Mouse (Mus musculus): ENCODE results near the gene Ttl. TPM values are rescaled to one million over a fixed set of nuclear protein-coding genes. Genes with fewer than 3 reads are reported as not detected.

Gene Ttl
- total RNA-seq (2018; cell fraction: chromatin; rRNA removed), result 100 to 1,000 TPM in 1 of 26 experiments, 10 to 100 TPM in 14, 1 to 10 TPM in 11; 5.0 to 105 (median 12.3) TPM
- 10 to 100 TPM in 4 of 26 experiments, 1 to 10 TPM in 22; 3.5 to 19.2 (median 7.2) TPM for total RNA-seq (2018; cell fraction: cytosol; rRNA removed)
- 10 to 100 TPM in 11 of 26 experiments, 1 to 10 TPM in 15; 2.7 to 53.0 (median 8.4) TPM for total RNA-seq (2018; cell fraction: nucleus; rRNA removed)
- 5.8 to 8.9 TPM (median 8.5 TPM) in 3 replicates for polyA plus RNA-seq (2018)

GRCm38 (mm10) chr2:129065437-129066282 is at the start of gene Ttl:
Gene Ttl (plus strand): TSS chr2:129065942.
- 4% methylated on average over 39 of the region's 62 CpGs for WGBS (ENCODE audit: missing documents)
- Histone ChIP-seq H3K27ac (peak within 1 kb of the TSS; percentile 37; the same call in 1 of the 2 replicates), H3K36me3 (ENCODE audit: inconsistent target) (no peaks in the 10 kb centered on the region), H3K79me2 (ENCODE audit: inconsistent target) (peaks cover 26% of the 10 kb centered on the region), H3K4me3 (ENCODE audit: inconsistent target) (peak within 1 kb of the TSS; percentile 86)

GRCm38 (mm10) chr2:129020106-129020505 is 45.6 kb upstream of the Ttl start:
- Histone ChIP-seq H3K27ac (no peak overlapping the region), H3K36me3 (ENCODE audit: inconsistent target) (no peaks in the 10 kb centered on the region), H3K79me2 (ENCODE audit: inconsistent target) (no peaks in the 10 kb centered on the region), H3K4me3 (ENCODE audit: inconsistent target) (no peak overlapping the region)
- WGBS (ENCODE audit: missing documents), result 89% methylated on average over 2 of the region's 2 CpGs

GRCm38 (mm10) chr2:129024820-129025219 is 40.9 kb upstream of the Ttl start:
- Histone ChIP-seq H3K79me2 (ENCODE audit: inconsistent target) (no peaks in the 10 kb centered on the region), H3K4me3 (ENCODE audit: inconsistent target) (no peak overlapping the region), H3K36me3 (ENCODE audit: inconsistent target) (no peaks in the 10 kb centered on the region), H3K27ac (no peak overlapping the region)
- WGBS (ENCODE audit: missing documents), result 88% methylated on average over 9 of the region's 9 CpGs

GRCm38 (mm10) chr2:129035381-129035780 is 30.4 kb upstream of the Ttl start:
- Histone ChIP-seq H3K4me3 (ENCODE audit: inconsistent target) (no peak overlapping the region), H3K79me2 (ENCODE audit: inconsistent target) (no peaks in the 10 kb centered on the region), H3K27ac (no peak overlapping the region), H3K36me3 (ENCODE audit: inconsistent target) (no peaks in the 10 kb centered on the region)
- 92% methylated on average over 5 of the region's 5 CpGs for WGBS (ENCODE audit: missing documents)

GRCm38 (mm10) chr2:129038426-129038936 is 27.3 kb upstream of the Ttl start:
- no peaks in the 10 kb centered on the region for H3K36me3 ChIP-seq (ENCODE audit: inconsistent target)
- WGBS (ENCODE audit: missing documents), result 33% methylated on average over 15 of the region's 15 CpGs
- no peak overlapping the region for H3K27ac ChIP-seq
- no peak overlapping the region for H3K4me3 ChIP-seq (ENCODE audit: inconsistent target)
- no peaks in the 10 kb centered on the region for H3K79me2 ChIP-seq (ENCODE audit: inconsistent target)

GRCm38 (mm10) chr2:129038937-129039631 is 26.7 kb upstream of the Ttl start:
- WGBS (ENCODE audit: missing documents), result 12% methylated on average over 59 of the region's 62 CpGs
- Histone ChIP-seq H3K79me2 (ENCODE audit: inconsistent target) (no peaks in the 10 kb centered on the region), H3K4me3 (ENCODE audit: inconsistent target) (no peak overlapping the region), H3K27ac (no peak overlapping the region), H3K36me3 (ENCODE audit: inconsistent target) (no peaks in the 10 kb centered on the region)

GRCm38 (mm10) chr2:129040567-129040966 is 25.2 kb upstream of the Ttl start:
- Histone ChIP-seq H3K36me3 (ENCODE audit: inconsistent target) (no peaks in the 10 kb centered on the region), H3K79me2 (ENCODE audit: inconsistent target) (no peaks in the 10 kb centered on the region), H3K27ac (no peak overlapping the region), H3K4me3 (ENCODE audit: inconsistent target) (no peak overlapping the region)
- 4% methylated on average over 6 of the region's 6 CpGs for WGBS (ENCODE audit: missing documents)

- Histone ChIP-seq H3K4me3 (ENCODE audit: inconsistent target) (no peak overlapping the region), H3K27ac (no peak overlapping the region), H3K79me2 (ENCODE audit: inconsistent target) (no peaks in the 10 kb centered on the region), H3K36me3 (ENCODE audit: inconsistent target) (no peaks in the 10 kb centered on the region)
- 85% methylated on average over 6 of the region's 6 CpGs for WGBS (ENCODE audit: missing documents)
These were observed 19.4 kb upstream of the Ttl start for GRCm38 (mm10) chr2:129046172-129046845.

GRCm38 (mm10) chr2:129046846-129047196 is 18.9 kb upstream of the Ttl start:
- no peaks in the 10 kb centered on the region for H3K36me3 ChIP-seq (ENCODE audit: inconsistent target)
- no peak overlapping the region for H3K27ac ChIP-seq
- no peak overlapping the region for H3K4me3 ChIP-seq (ENCODE audit: inconsistent target)
- 87% methylated on average over 4 of the region's 4 CpGs for WGBS (ENCODE audit: missing documents)
- no peaks in the 10 kb centered on the region for H3K79me2 ChIP-seq (ENCODE audit: inconsistent target)

GRCm38 (mm10) chr2:129047811-129048210 is 17.9 kb upstream of the Ttl start, which contains the start of gene Vinac1:
Gene Vinac1 (minus strand): TSS chr2:129048172.
- H3K36me3 ChIP-seq (ENCODE audit: inconsistent target), result no peaks in the 10 kb centered on the region
- 95% methylated on average over 8 of the region's 8 CpGs for WGBS (ENCODE audit: missing documents)
- H3K4me3 ChIP-seq (ENCODE audit: inconsistent target), result no peak within 1 kb of the TSS
- no peaks in the 10 kb centered on the region for H3K79me2 ChIP-seq (ENCODE audit: inconsistent target)
- no peak within 1 kb of the TSS for H3K27ac ChIP-seq

- Histone ChIP-seq H3K4me3 (ENCODE audit: inconsistent target) (no peak overlapping the region), H3K27ac (no peak overlapping the region), H3K79me2 (ENCODE audit: inconsistent target) (no peaks in the 10 kb centered on the region), H3K36me3 (ENCODE audit: inconsistent target) (no peaks in the 10 kb centered on the region)
- WGBS (ENCODE audit: missing documents), result 87% methylated on average over 4 of the region's 4 CpGs
These were observed 13.2 kb upstream of the Ttl start for GRCm38 (mm10) chr2:129052451-129052983.

GRCm38 (mm10) chr2:129055741-129056140 is 10.0 kb upstream of the Ttl start:
- Histone ChIP-seq H3K36me3 (ENCODE audit: inconsistent target) (no peaks in the 10 kb centered on the region), H3K4me3 (ENCODE audit: inconsistent target) (no peak overlapping the region), H3K79me2 (ENCODE audit: inconsistent target) (no peaks in the 10 kb centered on the region), H3K27ac (no peak overlapping the region)
- WGBS (ENCODE audit: missing documents), result 92% methylated on average over 6 of the region's 6 CpGs

- Histone ChIP-seq H3K36me3 (ENCODE audit: inconsistent target) (no peaks in the 10 kb centered on the region), H3K79me2 (ENCODE audit: inconsistent target) (no peaks in the 10 kb centered on the region), H3K4me3 (ENCODE audit: inconsistent target) (no peak overlapping the region), H3K27ac (no peak overlapping the region)
- WGBS (ENCODE audit: missing documents), result 64% methylated on average over 9 of the region's 9 CpGs
These were observed 9.1 kb upstream of the Ttl start for GRCm38 (mm10) chr2:129056597-129056996.

- Histone ChIP-seq H3K27ac (no peak overlapping the region), H3K79me2 (ENCODE audit: inconsistent target) (no peaks in the 10 kb centered on the region), H3K36me3 (ENCODE audit: inconsistent target) (no peaks in the 10 kb centered on the region), H3K4me3 (ENCODE audit: inconsistent target) (no peak overlapping the region)
- 97% methylated on average over 8 of the region's 8 CpGs for WGBS (ENCODE audit: missing documents)
These were observed 8.5 kb upstream of the Ttl start for GRCm38 (mm10) chr2:129057256-129057655.

Data from macrophage (primary cell).